Mouse (Mus musculus): Measurements from ENCODE around the gene Slc15a5.

Slc15a5 gene

GRCm38 (mm10) chr6:138054956-138055355 lies 24.8 kb downstream of the Slc15a5 start:
- no peak for DNase-seq

- peak in 1 of 2 experiments; percentile 19 for DNase-seq
Measured at GRCm38 (mm10) chr6:138054166-138054565, 25.6 kb downstream of the Slc15a5 start.

GRCm38 (mm10) chr6:138053686-138054085 lies 26.0 kb downstream of the Slc15a5 start:
- DNase-seq, result no peak

GRCm38 (mm10) chr6:138045364-138045763 lies 34.4 kb downstream of the Slc15a5 start:
- DNase-seq, result no peak

GRCm38 (mm10) chr6:138042891-138043290 lies 36.8 kb downstream of the Slc15a5 start:
- no peak for DNase-seq

- DNase-seq, result no peak
Measured at GRCm38 (mm10) chr6:138041865-138042264, 37.9 kb downstream of the Slc15a5 start.

- DNase-seq, result no peak
Measured at GRCm38 (mm10) chr6:138037587-138037986, 42.1 kb downstream of the Slc15a5 start.

GRCm38 (mm10) chr6:138036891-138037290 lies 42.8 kb downstream of the Slc15a5 start:
- no peak for DNase-seq

- no peak for DNase-seq
Measured at GRCm38 (mm10) chr6:138016898-138017297, 62.8 kb downstream of the Slc15a5 start.

- DNase-seq, result no peak
Measured at GRCm38 (mm10) chr6:138014976-138015674, 64.6 kb downstream of the Slc15a5 start.

GRCm38 (mm10) chr6:138011955-138012354 lies 67.8 kb downstream of the Slc15a5 start:
- DNase-seq, result no peak

- no peak for DNase-seq
Measured at GRCm38 (mm10) chr6:138007705-138008104, 72.0 kb downstream of the Slc15a5 start.

- DNase-seq, result no peak
Measured at GRCm38 (mm10) chr6:138006525-138007251, 73.0 kb downstream of the Slc15a5 start.

- peak; percentile 22 to 23 for DNase-seq
Measured at GRCm38 (mm10) chr6:137989853-137990252, 89.9 kb downstream of the Slc15a5 start.

- no peak for DNase-seq
Measured at GRCm38 (mm10) chr6:137985169-137985568, 94.5 kb downstream of the Slc15a5 start.

- peak in 1 of 2 experiments; percentile 18 for DNase-seq
Measured at GRCm38 (mm10) chr6:137982195-137982737, 97.5 kb downstream of the Slc15a5 start.

GRCm38 (mm10) chr6:137980905-137981696 lies 98.6 kb downstream of the Slc15a5 start:
- DNase-seq, result peak; percentile 20 to 29

- no peak for DNase-seq
Measured at GRCm38 (mm10) chr6:137980413-137980812, 99.3 kb downstream of the Slc15a5 start.

- DNase-seq, result no peak
Measured at GRCm38 (mm10) chr6:137979802-137980201, 99.9 kb downstream of the Slc15a5 start.

GRCm38 (mm10) chr6:137976021-137976420 lies 103.7 kb downstream of the Slc15a5 start:
- no peak for DNase-seq

- no peak for DNase-seq
Measured at GRCm38 (mm10) chr6:137963703-137964102, 116.0 kb downstream of the Slc15a5 start.

- DNase-seq, result no peak
Measured at GRCm38 (mm10) chr6:137962836-137963235, 116.9 kb downstream of the Slc15a5 start.
